Mouse (Mus musculus) ovary, postnatal 14 days (tissue): ENCODE measurements around the gene Icos.

Source experiments
- DNase-seq: peaks from one replicate; pipeline ENCODE4 v3.0.0; 2022; ENCODE audit warnings: low spot score

The Icos gene

DNA sequence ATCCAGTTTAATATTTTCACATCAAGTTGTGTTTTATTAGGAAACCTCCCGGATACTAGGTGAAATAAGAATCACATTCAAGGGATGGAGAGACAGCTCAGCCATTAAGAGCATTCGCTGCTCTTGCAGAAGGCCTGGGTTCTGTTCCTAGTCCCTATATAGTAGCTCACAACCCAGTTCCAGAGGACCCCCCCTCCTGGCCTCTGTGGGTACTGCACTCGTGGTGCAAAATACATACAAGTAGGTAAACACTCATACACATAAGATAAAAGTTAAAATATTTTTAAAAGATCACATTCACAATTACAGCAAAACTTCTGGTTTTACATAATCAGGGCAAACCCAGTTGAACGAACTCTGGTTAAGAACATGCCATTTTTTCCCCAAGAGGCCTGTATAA lies 15.6 kb upstream of the Icos start:
- DNase-seq: no peak

DNA sequence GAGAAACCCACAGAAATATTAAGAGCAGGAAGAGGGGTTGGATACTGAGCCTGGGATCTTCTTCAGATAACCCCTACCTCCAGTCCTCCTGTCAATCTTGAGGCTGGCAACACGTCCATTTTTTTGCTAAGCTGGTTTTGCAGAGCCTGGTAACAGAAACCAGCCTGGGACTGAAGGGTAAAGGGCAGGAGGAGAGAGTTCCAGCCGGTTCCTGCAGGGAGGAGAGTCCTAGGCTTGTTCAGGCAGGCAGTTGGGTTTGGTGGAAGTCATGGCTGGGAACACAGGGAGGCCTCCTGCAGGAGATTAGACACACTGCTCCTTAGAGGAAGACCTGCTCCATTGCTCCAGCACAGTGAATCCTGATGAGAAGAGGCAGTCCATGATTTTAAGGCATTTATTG lies 10.2 kb upstream of the Icos start:
- no peak for DNase-seq

DNA sequence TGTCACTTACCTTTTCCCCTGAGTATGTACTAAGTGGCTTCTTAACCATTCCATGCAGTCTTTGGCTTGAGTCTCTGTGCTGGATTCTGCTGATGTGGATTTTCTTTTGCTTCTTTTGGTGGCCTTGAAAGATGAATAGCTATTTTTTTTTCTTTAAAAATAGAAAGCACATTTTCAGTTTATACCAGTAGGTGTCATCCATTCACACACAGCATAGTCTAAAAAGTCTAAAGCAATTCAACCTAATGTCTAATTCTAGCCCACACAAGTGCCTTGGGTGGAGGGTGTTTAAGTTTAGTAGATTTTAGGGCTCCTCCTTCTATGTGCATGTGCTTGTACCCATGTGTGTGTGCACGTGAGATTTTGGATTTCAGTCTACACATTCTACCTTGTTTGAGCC lies 6.9 kb upstream of the Icos start:
- DNase-seq: no peak

DNA sequence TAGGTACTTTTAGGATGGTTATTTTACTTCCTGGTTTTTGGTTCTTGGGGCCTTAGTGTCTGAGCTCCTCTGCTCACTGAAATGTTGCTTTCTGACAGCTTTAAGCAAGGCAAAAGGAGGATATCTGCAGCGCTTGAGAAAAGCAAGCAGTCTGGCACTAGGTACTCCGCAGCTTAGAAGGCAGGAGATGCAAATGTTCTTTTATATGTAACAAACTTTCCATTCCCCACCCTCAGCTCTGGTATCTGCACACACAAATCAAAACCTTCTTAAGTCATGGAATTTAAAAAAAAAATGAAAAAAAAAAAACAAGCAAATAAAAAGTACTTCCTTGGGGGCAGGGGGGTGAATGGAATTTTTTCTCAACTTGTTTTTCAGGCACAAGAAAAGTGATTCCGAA lies 3.5 kb upstream of the Icos start:
- no peak for DNase-seq

DNA sequence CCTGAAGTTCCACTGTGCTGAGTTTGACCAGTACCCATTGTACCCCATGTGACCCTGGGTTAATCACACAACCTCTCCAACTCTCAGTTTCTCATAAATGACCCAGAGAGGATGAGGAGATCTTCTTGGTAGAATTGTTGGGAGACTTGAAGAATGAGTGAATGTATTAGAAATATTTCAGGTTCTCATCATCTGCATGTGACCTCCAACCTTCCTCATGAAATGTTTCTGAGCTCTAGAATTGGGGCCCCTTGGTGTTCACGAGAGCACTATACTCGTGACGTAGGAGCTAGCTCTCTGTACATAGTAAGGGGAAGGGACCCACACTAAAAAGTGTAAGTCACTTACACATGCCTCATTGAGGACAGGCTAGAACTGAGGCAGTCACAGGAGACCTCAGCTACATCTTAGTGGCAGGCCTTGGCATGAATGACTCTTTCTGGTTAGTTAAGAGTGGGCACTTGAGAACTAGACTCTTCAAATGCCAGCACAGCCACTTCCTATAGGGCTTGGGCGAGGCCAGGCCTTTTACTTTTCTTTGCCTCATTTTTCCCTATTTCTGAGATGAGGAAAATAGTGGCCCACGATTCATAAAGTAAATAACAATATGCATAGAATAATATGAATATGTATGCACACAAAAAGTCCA lies 2.0 kb upstream of the Icos start:
- DNase-seq: no peak

DNA sequence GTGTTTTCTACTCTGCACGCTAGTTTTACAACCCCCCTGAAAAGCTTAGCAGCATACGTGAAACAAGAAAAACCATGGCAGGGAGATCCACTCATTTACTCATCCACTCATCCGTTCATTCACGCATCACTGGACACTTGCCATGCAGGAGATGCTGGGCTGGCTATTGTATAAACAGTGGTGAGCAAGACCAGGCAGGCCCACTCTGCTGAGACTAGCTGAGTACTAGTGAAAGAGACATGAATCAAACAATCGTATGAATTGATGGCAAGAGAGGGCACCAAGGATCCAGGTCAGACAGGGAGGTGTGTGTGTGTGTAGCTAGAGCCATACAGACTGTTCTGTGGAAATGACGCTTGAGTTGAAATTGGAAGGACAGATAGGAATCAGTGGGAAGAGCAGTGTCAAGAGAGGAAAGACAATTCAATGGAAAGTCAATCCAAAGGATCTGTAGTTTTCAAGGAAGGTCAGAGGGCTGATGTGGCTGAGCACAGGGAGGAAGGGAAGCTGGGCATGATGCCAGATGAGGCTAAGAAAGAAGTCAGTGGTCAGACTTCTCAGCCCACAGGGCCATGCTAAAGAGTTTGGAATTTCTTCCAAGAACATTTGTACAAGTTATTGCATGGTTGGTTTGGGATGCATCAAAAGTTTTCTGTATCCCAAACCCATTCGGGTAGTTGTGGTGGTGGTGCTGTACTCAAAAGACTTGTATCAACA lies 1.6 kb downstream of the Icos start:
- no peak for DNase-seq

DNA sequence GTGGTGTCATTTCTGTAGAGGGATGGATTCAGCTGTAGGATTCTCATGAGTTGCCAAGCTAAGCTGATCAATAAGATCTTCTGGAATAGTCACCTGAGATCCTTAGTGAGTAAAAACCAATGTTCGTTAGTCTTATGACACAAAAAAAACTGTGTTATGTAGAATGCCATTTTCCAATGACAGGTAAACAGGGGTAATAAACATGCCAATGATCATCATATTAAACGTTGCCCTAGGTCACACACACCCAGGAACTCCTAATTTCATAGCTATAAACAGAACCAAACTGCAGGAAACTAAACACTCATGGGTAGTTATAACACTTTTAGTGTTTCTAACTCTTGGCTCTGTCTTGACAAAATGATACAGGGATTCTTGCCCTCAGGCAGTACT lies 2.1 kb downstream of the Icos start:
- no peak for DNase-seq

DNA sequence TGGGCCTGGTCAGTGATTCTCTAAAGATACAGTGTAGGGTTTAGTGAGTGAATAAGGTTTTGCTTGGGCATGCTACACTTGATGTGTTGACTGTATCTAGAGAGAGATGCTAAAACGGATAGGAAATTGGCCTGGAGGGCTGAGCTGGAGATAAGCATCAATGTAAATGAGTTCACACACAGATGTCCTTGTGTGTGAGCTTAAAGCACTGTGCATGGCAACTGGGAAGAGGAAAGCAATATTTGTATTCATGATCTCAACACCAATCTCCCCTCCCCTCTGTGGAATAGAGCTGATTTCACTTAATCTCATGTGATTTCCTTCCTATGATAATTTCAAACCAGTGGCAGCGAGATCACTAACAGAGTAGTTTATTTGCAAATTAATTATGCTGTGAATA lies 7.3 kb downstream of the Icos start:
- DNase-seq: no peak

DNA sequence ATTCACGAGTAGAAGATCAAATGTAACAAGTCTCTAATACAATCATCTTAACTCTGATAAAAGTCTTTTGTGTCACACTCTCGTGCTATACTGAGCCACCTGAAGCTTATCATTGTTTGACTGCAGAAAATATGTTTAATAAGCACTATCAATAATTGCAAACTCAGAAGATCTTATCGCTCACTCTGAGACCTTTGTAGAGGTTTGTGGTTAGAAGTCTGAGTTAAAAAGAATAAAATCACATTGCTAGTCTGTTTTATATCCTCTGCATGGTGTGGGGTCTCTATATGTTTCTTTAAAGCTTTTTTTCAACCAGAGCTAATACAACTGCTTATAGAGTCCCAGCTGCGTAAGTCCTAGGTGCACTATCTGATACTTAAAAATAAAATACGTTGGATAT lies 8.4 kb downstream of the Icos start:
- DNase-seq: no peak

DNA sequence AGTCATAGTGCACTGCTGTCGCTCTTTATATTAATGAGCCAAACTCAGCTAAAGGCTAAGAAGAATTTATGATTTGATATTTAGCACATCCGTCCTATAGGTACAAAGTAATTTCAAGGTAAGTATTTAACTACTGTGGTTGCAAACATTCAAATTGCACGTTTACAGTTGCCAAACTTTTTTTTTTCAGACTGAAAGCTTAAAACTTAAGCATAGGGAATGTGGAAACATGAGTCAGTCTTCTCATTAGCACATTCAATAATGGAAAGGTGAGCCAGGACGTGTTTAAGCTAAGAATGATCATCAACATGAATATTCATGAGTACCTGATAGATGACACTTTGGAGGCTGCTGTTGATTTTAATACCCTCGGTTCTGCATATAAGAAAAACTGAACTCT lies 11.4 kb downstream of the Icos start:
- no peak for DNase-seq

DNA sequence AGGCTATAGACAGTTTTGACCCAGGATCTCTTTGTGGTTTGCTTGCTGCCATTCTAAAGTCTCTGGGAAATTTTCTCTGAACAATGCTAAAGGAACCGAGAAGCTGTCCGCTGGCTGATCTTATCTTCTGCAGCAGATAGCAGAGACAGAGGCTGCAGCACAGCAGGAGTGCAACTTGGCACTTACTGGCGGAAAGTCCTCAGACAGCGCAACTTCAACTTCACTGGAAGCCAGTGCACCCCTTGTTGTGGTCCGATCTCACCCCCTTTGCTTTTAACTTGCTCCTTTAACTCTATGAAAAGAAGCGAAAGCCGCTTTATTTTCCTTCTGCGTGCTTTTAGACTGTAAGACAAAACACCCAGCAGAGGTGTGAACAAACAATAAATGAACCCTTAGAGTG lies 12.6 kb downstream of the Icos start:
- no peak for DNase-seq

DNA sequence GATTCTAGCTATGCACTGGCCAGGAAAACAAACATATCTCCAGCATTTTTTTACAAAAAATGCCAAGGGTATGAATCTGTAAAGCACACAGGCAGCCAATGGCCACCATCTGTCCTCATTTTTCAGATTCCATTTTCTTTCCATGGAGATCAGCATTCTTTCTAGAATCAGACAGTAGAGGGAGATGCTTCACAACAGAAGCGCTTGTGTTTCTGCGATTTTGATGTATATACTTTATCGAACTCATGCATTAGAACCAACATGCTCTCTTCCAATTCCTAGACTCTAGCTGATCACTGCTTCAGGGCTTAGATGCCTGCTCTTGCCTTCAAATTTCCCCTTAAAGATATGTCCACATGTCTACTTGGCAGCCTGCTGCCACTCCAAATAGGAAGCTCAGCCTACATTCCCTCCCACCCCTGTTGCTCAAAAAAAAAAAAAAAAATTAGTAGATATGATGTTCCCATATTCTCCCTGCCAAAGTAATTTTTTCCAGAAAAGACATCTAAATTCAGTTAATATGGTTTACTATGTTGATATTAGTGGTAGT lies 20.4 kb downstream of the Icos start:
- no peak for DNase-seq

DNA sequence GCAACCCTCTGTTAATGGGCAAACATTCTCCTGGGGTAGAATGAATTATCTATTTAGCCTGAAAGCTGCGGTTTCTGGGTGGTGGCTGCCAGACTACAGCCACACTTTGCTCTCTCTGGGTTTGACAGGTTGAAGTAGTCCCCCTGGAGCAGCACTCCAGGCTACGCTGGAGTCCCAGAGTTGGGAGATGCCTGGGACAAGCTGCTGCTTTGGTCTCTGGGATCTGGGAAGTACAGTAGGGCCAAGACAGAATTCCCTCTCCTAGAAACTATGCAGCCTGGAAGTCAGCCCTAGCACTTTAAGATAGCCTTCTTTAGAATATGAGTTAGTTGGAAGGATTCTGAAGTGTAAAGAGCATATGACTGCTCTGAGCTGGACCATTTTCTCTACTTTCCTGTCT lies 21.0 kb downstream of the Icos start:
- DNase-seq: no peak

DNA sequence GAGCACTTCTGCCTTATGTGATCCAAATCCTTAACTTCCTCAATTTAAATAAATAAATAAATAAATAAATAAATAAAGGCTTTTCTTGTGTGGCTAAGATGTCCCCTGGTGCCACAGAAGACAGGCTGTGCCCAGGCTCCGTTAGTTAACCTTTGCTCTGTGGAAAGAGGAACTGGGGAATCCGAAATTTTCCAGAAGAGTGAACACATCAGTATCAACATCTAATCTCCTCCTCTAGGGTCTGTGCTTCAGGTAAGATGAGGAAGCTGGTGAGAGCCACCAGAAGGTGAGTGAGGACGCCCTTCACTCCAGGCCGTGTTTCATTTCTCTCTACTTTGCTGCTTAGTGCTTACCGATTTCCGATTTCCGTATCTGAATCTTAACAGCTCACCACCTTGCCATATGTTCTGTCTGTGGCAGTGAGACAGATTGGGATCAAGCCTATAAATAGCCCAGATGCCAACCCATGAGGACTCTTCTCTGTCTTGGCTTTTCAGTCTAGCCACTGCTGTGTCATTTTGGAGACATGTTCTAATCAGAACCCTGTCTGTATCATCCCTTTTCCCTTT lies 24.1 kb downstream of the Icos start:
- no peak for DNase-seq

DNA sequence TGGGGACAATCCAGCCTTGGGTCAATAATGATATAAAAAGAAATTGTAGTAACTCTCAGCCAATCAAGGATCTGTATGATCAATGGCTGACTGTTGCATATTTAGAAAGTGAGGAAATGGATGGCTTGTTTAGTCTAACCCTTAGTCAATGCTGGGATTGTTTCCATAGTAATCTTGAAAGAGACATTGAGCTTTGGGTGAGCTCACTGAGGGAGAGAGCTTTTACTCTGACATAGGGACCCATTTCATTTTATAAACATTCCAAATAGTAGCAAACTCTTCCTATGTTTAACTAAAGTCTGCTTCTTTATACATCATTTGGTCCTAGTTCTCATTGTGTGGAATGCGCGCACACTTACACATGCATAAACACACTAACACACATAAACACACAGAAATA lies 28.5 kb downstream of the Icos start:
- no peak for DNase-seq

DNA sequence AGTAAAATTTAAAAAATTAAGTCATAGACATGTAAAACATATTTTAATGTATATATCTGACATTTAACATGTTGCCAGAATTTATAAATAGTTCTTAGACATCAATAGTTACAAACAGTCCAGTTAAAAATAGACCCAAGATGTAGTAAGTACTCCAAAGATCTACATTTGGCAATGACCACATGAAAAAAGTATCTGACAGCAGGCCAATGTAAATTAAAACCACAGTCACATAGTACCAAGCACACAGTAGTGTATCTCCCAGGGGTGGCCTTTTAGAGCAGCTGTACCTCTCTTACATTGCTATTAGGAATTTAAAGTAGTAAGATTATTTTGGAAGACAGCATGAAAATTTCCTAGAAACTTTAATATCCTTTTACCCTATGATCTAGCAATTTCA lies 29.8 kb downstream of the Icos start:
- DNase-seq: no peak

DNA sequence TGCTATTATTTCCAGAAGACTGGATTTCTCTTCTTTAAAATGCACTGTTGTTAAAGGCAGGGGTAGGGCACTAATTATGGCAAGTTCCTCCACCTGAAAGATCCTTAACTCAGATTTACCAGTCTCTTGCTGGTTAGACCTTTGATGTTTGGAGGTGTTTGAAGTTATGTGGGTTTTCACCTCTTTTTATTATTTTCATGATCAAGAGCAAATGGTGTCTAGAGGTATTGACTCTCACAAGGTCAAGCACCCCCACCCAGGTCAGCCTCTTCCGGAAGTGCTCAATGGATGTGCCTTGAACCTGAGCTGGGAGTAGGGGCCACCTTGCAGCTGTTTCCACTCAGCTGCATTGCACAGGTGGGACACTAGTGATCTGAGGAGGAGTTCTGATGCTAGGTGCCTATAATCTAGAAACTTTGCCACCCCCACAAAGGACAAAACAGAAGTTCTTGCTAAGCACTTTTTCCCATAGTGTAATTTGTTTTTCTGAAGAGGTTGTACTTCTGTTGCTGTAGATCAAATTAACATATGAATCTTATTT lies 38.9 kb downstream of the Icos start:
- no peak for DNase-seq

DNA sequence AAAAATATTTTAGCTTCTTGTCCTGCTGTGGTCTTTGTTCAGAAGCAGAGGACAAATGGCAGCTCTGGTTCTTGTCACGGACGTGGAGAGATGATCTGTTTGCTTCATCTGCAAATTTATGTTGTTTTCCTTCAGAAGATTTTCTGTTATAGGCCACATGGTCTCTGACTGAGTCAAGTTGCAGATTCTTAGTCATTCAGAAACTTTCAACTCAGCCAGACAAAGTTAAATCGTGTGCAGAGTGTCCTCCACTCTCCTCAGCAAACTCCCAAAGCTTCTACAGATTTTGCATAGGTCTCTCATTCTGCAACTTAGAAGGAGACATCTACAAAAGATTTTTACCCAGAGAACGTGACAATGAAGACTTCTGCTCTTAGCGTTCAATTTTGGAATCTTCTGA lies 49.0 kb downstream of the Icos start:
- no peak for DNase-seq

DNA sequence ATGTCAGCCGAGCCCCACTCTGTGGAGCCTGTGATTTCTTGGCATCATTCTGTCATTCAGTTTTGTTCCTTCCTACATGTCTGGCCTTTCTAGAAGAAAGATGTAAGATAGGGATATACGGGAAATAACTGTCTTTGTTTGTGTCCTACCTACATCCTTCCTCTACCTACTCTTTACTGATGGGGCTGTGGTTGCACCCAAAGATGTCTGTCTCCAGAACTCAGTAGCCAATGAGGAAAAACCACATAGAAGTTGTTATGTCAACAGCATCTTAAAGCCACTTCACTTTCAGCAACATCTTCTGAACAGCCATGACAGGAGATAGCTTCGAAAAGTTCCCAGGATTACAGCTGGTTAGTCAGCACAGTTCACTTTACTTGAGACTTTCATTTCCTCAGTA lies 49.8 kb downstream of the Icos start:
- DNase-seq: no peak

DNA sequence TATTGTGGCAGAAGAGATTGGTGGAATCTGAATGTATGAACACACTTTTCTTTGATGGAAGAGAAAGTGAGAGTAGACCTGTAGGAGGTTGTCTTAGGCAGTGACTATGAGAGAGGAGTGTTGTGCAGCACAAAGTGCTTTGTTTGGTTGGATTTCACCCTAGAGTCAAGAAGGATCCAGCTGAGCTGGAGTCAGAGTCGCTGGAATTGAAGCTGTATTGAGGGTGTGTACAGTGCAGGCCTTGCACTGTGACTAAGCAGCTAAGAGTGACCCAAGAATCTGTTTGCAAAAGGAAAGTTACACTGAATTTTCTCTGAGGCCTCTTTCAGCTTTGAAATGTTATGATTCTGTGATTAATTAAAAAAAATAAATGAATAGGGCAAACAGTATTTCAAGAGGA lies 52.2 kb downstream of the Icos start:
- DNase-seq: no peak

DNA sequence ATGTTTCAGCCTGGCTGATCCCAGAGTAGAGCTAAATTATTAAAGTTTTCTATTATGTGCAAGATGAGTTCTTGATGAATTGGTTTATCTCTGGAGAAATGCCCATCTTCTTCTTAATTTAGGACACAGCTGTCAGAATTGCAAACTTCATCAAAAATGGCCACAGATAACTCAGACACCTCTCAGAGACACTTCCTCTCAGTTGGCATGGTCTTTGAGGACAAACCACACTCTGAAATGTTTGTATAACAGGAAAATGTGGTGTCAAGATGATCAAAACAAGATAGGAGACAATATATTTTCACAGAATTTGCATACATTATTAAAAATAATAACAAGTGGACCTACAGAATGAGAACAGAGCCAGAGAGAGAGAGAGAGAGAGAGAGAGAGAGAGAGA lies 52.8 kb downstream of the Icos start:
- DNase-seq: no peak

DNA sequence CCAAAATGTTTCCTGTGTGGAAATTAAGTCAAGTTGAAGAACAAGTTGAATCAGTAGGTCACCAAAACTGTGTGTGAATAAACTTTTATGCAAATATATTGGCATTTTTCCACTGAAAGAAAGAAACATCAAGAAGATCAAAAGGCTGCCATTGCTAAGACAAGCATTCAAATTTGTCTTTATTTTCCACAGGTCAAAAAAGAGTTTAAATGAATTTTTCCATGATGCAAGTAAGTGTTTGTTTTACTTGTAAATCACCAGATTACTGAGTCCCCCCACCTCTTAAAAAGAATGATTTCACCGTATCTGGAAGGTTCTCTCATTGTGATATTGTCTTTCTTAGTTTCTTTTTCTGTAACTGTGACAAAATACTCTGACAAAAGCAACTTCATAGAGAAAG lies 57.5 kb downstream of the Icos start:
- DNase-seq: no peak

DNA sequence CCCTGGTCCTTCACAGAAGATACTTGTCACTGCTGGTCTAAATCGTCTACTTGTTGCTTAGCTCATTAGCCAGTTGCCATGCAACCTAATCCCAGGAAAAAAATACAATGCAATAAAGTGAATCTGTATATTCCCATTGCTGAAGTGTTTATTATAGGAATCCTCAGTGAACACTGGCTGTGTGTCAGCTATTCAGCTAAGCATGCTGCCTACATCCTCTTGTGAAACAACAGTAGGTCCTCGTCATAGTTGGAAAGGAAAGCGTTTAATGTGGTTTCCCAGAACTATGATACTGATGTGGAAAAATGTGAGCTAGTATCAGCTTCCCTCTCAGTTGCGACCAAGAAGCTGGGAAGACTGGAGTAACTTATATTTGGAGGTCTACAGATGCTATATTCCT lies 60.5 kb downstream of the Icos start:
- DNase-seq: no peak
